Mouse (Mus musculus) ES-E14 (cell line): Measurements from ENCODE around the gene Calm2. TPM values are rescaled to one million over a fixed set of nuclear protein-coding genes. Genes with fewer than 3 reads are reported as not detected.

Source experiments
- DNase-seq: peaks from one replicate; pipeline ENCODE4 v3.0.0-alpha.2; 2013; ENCODE audit warnings: low read depth, low spot score
- H3K27ac ChIP-seq: 2 replicates; pipeline ENCODE4 v1.5.1; 2012; ENCODE audit warnings: low read depth, mild to moderate bottlenecking, low read length, moderate library complexity, mixed read lengths; ENCODE audit not compliant: poor library complexity, insufficient read depth, severe bottlenecking
- H3K36me3 ChIP-seq: 2 replicates; pipeline ENCODE4 v1.6.1; 2012; ENCODE audit warnings: mild to moderate bottlenecking, low read length, moderate library complexity, mixed read lengths; ENCODE audit not compliant: control insufficient read depth, poor library complexity, insufficient read depth, severe bottlenecking
- H3K4me1 ChIP-seq, 2 experiments: fragments of 150-350 bp in 1 of 2; sonication (generic) in 1 of 2; 2 replicates each; pipeline ENCODE4 v1.6.1; 2012; ENCODE audit warnings: low read length in 2 of 2, mild to moderate bottlenecking in 1 of 2, mixed read lengths in 1 of 2; ENCODE audit not compliant: control insufficient read depth in 2 of 2, insufficient read depth in 2 of 2, poor library complexity in 1 of 2
- H3K4me3 ChIP-seq, 2 experiments: fragments of 150-350 bp in 1 of 2; sonication (generic) in 1 of 2; 2 replicates each; pipeline ENCODE4 v1.5.1; 2012; ENCODE audit warnings: low read length in 2 of 2, low read depth in 1 of 2, mild to moderate bottlenecking in 1 of 2, mixed read lengths in 1 of 2; ENCODE audit not compliant: insufficient read depth in 1 of 2, poor library complexity in 1 of 2, severe bottlenecking in 1 of 2
- H3K9ac ChIP-seq: 2 replicates; pipeline ENCODE4 v1.6.1; 2012; ENCODE audit warnings: low read depth, mild to moderate bottlenecking, low read length, mixed read lengths; ENCODE audit not compliant: poor library complexity, insufficient read depth, severe bottlenecking
- H3K9me3 ChIP-seq: fragments of 150-350 bp; sonication (generic); 2 replicates; pipeline ENCODE4 v1.6.1; 2012; ENCODE audit warnings: low read depth, mild to moderate bottlenecking, low read length; ENCODE audit not compliant: control insufficient read depth, insufficient read depth
- CHD2 ChIP-seq: IDR thresholded peaks from 2 replicates; pipeline ENCODE4 v1.6.1; 2014; ENCODE audit warnings: mild to moderate bottlenecking, low read depth, low read length, inconsistent platforms
- HCFC1 ChIP-seq: IDR thresholded peaks from 2 replicates; pipeline ENCODE4 v1.6.1; 2012; ENCODE audit warnings: low read length, inconsistent platforms, borderline replicate concordance; ENCODE audit not compliant: insufficient read depth
- MAFK ChIP-seq: IDR thresholded peaks from 2 replicates; pipeline ENCODE4 v1.6.1; 2014; ENCODE audit warnings: mild to moderate bottlenecking, low read depth, low read length, inconsistent platforms; ENCODE audit not compliant: insufficient read depth
- ZC3H11A ChIP-seq: IDR thresholded peaks from 2 replicates; pipeline ENCODE4 v1.6.1; 2012; ENCODE audit warnings: low read depth, mild to moderate bottlenecking, inconsistent platforms, low read length, borderline replicate concordance
- ZNF384 ChIP-seq: IDR thresholded peaks from 2 replicates; pipeline ENCODE4 v1.6.1; 2012; ENCODE audit warnings: low read depth, low read length, inconsistent platforms
- in situ Hi-C, 2 experiments: fragments of 600-800 bp; cut with MboI; formaldehyde crosslinking; loops; one replicate each; pipeline ENCODE4 v1.15.1; 2025; ENCODE audit warnings: low sequenced_read_pairs in 2 of 2, inconsistent platforms in 1 of 2; ENCODE audit not compliant: unreplicated experiment in 2 of 2
- total RNA-seq: library from RNA; depleted of rRNA; stranded (reverse); fragments of 300-350 nt; gene quantifications from 2 replicates; pipeline ENCODE4 v1.2.3, GENCODE M21; 2012

Calm2 gene
- total RNA-seq, 1 experiment: 358 TPM

DNA sequence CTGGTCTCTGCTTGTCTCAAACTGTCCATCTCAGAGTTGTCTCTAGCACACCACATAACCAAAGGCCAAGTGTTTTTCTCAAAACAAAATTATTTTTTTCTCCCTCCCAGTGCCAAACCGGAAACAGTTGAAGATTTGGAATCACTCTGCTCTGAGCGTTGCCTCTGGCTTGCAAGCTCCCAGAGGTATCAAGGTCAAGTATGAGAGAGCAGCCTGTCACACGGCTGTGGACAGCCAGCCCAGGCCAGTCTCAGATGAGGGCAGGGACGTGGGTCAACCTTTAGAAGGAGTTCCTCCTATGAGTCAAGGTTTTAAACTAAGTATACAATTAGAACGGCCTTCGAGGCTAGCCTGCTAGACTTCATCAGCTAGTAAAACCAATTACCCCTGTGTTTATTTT, 43.6 kb upstream of the Calm2 start:
- H3K9ac ChIP-seq: no peak overlapping the region
- no peak for DNase-seq
- no peak for TF ChIP-seq ZC3H11A
- H3K4me1 ChIP-seq: peaks cover 0 to 12% of the 10 kb centered on the region in 2 experiments; a peak in 1 of 4 replicates
- H3K4me3 ChIP-seq: no peak overlapping the region
- peaks cover 3% of the 10 kb centered on the region; the same call in 1 of the 2 replicates for H3K9me3 ChIP-seq
- 0 out of 2 replicates have a peak, but pooled peaks cover 2% of the 10 kb centered on the region for H3K36me3 ChIP-seq
- no peak overlapping the region for H3K27ac ChIP-seq
- in situ Hi-C loops: no loop called here

DNA sequence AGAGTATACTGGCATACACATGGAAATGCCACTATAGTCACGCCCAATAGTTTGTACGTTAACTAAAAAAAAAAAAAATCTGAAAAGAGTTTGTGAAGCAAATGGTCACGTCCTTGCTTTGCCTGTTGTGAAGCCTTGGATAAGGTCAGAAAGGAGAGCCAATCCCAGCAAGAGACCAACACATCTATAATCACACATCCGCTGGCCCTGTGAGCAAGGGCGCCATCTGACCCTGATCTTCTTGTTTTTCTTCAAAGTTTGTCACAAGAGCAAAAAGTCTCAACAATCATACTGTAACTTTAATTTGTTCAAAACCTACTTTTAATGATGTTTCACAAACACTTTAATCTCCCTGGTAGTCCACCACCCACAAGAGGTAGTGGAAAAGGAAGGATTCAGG, 39.0 kb upstream of the Calm2 start:
- TF ChIP-seq ZC3H11A (no peak), HCFC1 (no peak), CHD2 (no peak), MAFK (no peak), ZNF384 (no peak)
- Histone ChIP-seq H3K27ac (no peak overlapping the region), H3K9me3 (no peaks in the 10 kb centered on the region), H3K9ac (no peak overlapping the region), H3K4me1 (0 out of 4 replicates have a peak, but pooled peaks cover 0 to 2% of the 10 kb centered on the region in 2 experiments), H3K4me3 (no peak overlapping the region), H3K36me3 (no peaks in the 10 kb centered on the region)
- no peak for DNase-seq
- in situ Hi-C loops: no loop called here

DNA sequence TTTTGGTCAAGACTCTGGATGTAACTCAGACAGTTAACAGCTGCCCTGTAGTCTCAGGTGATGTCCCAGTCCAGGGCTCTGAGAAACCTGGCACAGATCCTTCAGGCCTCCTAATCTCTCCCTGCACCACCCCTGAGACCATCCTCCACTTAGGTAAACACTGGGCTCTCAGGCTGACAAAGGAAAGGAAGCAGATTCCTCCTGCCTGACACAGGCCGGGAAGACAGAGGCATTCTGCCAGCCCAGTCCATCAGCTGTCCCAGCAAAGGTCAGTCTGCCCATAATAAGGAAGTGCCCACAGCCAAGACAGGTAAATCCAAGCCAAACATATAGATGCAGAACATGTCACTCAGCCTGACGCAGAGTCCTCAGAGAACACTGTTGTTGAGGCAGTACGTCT, 36.1 kb upstream of the Calm2 start:
- no peaks in the 10 kb centered on the region; a peak in 1 of 4 replicates for H3K4me1 ChIP-seq
- no peak overlapping the region for H3K9ac ChIP-seq
- no peaks in the 10 kb centered on the region for H3K36me3 ChIP-seq
- TF ChIP-seq CHD2 (no peak), ZNF384 (no peak)
- DNase-seq: no peak
- no peaks in the 10 kb centered on the region for H3K9me3 ChIP-seq
- H3K27ac ChIP-seq: no peak overlapping the region
- in situ Hi-C loops: no loop called here
- H3K4me3 ChIP-seq: no peak overlapping the region

DNA sequence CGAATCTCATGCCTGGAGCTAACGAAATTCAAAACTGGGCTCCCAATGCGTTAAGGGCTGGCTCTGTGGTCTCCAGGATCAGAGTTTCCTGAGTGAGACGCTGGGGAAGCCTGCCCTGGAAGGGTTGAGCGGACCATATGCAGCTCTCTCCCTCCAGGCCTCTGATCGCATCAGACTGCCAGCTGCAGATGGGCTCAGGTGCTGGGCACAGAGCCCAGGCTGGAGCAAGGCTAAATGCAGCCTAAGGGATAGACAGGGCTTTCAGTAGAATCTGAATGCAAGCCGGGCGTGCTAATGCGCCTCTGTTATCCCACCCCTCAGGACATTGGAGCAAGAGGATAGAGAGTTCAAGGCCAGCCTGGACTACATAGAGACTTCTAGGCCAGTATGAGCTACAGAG, 31.8 kb upstream of the Calm2 start:
- no peaks in the 10 kb centered on the region for H3K9me3 ChIP-seq
- no peak overlapping the region for H3K9ac ChIP-seq
- H3K36me3 ChIP-seq: no peaks in the 10 kb centered on the region
- H3K27ac ChIP-seq: no peak overlapping the region
- peaks cover 4 to 12% of the 10 kb centered on the region in 2 experiments for H3K4me1 ChIP-seq
- no peak for DNase-seq
- no peak overlapping the region for H3K4me3 ChIP-seq
- TF ChIP-seq CHD2: no peak
- TF ChIP-seq MAFK: no peak
- no peak for TF ChIP-seq HCFC1
- no peak for TF ChIP-seq ZNF384
- TF ChIP-seq ZC3H11A: no peak
- in situ Hi-C loops: no loop called here

DNA sequence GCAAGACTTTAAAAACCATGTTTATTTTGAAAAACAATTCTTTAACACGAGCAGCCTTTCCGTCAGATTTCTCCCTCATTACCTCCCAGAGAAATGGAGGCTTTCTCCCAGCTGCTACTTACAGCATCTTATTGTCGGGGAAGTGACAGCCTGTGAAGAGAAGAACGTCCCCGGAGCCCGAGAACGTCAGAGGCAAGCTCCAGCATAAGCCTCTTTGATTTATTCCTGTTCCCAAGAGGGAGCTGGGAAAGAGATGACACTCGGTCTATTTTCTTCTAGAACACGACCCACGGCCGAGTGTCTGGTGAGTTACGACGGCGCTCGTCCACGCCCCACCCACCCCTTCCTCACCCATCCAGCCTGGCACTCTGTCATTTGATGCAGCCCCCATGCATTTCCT, 30.9 kb upstream of the Calm2 start:
- Histone ChIP-seq H3K9me3 (no peaks in the 10 kb centered on the region), H3K4me1 (peaks cover 9 to 17% of the 10 kb centered on the region in 2 experiments), H3K9ac (no peak overlapping the region), H3K36me3 (no peaks in the 10 kb centered on the region), H3K4me3 (no peak overlapping the region), H3K27ac (no peak overlapping the region)
- in situ Hi-C loops: no loop called here
- DNase-seq: no peak
- TF ChIP-seq ZNF384 (no peak), ZC3H11A (no peak), HCFC1 (no peak)
